Mouse (Mus musculus): ENCODE results near the gene Erf.

Erf gene

DNA sequence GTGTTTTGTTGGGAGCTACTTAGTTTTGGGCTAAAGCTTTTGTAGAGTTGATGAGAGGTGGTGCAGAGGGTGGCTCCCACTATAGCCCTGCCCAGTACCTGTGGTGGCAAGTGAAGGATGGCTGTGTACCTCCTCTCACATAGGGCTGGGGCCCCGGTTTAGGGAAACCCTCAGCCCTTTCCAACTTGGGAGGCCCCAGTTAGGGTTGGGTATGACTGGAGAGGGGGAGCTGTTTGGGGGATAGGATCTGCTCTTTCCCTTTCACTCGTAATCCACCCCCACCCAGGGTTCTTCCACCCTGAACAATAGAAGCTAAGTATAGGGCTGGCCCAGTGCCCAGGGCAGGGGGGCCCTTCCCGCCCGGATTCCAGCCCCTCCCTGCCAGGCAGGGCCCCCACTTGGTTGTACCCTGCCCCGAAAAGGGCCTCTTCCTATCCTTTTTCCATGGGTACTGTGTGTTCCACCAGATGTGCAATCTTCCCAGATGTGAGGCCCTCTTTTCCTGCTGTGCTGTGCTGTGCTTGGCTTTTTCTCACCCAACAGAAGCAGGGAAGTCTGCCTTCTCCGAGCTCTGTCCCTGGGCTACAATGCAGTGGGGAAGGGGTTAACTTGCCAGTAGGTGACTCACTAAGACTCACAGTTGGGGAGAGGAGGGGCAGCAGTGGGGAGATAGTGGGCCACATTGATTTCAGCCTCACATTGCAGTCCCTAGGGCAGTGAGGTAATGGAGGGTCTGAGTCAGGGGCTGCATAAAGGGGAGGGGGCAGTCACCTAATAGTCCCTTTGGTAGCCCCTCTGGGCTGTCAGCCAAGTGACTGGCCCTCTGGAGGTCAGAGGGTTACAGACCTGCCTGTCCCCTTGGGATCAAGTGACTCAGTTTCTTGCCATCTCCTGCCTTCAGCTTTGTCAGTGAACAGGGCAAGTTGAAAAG, 29.6 kb upstream of the Erf start:
- no peak for DNase-seq (ENCODE audit: low spot score)

DNA sequence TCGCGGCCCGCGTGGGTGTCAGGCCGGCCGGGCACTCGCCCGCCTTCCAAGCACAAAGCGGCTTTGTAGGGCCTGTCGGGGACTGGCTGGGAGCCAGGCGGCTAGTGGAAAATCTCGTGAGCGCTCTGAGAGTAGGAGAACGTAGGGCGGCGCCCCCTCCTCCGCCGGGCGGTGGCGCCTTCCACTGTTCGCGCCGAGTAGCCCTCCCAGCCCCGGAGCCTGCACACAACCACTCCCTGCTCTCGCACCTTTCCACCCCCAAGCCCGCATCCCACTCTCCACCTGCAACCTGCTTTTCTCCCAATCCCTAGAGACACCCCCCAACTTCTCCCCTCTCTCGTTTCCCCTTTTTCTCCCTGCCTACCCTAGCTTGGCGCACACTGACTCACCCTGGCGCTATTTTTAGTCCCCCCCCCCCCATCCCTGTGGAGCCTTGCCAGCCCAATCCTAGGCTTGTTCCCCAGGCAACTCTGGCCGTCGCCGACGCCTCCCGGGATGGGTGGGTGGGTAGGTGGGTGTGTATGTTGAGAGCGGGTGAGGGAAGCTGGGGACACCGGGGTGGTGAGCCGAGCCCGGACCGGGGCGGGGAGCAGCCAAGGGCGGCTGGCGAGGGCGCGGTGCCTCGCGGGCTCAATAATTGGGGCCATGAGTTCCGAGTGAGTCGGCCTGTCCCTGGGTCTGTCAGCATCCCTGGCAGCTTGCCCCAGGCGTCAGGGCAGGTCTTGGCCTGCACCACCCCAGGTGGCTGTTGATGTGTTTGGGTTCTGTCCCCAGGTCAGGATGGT, 28.7 kb upstream of the Erf start:
- DNase-seq (ENCODE audit: low spot score): peak; percentile 78

DNA sequence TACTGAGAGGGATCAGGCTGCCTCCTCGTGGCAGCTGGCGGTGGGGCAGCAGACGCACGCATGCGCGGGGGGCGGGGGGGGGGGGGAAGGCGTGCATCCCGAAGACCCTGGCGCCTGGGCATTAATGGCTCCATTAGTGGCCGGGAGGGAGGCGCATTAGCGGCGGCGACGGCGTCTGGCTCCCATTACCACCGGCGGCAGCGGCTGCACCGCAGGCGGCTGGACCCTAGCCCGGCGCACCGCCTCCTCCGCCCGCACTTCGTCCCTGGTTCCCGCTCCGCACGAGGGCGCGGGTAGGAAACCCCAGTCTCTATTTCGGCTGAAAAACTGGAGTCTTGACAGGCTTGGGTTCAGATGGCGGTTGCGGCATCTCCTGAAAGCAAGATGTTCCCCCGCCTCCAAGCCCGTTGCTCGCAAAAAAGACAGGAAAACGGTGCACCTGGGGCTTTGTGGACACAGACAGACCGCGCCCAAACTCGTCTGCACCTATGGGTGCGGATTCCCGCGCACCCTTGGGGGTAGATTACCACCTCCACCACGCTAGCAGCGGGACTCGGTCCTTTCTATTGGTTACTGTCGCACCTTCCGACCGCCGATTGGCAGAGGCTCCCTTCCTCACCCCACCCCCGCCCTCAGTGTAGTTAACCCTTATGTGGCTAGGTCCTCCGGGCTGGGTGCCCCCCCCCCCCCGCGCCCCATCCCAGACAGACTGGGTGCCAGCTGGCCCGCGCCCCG, 27.9 kb upstream of the Erf start:
- peak; percentile 85 for DNase-seq (ENCODE audit: low spot score)

DNA sequence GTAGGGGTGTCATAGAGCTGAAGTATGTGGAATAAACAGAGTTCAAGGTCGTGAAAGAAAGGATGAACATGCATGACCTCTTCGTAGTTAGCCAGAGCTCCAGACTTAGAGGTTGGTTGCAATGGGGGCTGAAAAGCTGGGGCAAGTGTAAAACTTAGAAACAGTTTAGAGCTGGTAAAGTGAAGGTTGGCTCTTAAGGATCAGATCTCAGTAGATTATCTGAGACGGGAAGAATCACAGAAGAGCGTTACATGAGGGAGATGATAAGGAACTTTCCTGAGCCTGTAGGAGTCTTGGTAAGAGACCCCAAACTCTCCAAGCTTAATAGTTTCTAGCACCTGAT, 27.4 kb upstream of the Erf start:
- DNase-seq (ENCODE audit: low spot score): no peak

DNA sequence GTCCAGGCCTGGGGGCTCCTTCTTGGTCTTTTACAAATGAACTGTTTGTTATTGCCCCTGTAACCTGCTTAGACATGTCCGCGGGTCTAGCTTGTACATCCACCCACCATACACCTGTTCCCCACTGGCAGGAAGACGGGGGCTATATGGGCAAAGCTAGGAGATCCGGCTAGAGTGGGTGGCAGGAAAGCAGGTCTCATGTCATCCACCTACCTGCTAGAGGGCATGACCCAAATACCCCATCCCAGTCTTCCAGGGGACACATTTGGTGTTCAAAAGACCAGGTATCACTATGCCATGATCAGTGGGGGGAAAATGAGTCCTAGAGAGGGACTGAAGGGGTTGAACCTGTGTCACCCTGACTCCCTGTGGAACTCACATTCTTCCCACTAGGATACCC, 26.8 kb upstream of the Erf start:
- no peak for DNase-seq (ENCODE audit: low spot score)

DNA sequence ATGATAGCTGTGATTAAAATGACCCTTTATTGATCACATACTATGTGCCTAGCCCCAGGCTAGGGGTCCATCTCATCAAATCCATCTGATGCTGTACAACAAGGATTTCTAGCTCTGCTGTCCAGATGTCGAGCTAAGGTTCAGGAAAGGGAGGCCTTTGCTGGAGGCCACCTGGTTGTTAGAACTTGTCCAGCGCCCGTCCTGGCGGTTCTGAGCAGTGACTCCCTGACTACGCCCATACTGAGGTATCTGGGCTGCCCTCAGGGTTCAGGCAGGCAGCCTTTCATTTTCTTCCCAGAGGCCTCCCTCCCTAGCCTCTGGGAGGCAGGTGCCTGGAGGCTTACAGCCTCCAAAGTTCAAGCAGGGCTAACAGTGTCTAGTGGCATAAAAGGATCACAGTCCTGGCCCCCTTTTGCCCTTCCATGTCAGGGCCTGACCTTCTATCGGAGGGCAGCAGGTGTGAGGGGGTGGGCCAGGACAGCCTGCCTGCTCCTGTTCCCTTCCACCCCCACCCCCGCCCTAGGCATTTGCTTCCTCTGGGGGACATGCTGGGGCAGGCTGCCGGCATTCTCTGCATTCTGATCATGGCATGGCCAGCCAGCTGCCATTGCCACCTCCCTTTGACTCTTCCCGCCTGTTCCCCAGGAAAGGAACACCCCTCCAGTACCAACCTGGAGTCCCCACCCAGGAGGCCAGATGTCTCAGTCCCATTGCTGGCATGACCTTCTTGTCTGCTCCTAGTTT, 25.2 kb upstream of the Erf start:
- no peak for DNase-seq (ENCODE audit: low spot score)

DNA sequence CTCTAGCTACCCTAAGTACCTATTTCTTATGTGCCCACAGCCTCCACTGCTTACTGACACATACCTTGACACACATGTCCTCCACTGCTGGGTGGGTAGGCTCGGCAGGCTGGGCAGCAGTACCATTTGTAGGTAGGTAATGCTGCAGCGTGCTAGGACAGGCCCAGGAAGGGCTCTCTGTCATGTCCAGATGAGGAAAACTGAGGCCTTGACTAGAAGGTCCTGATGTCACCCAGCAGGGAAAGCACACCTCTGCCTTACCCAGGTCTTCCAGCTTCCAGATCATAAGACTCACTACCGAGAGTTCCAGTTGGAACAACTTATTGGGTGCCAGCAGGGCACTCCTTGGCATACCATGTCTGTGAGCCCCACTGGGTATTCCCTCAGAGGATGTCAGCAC, 24.4 kb upstream of the Erf start:
- no peak for DNase-seq (ENCODE audit: low spot score)

DNA sequence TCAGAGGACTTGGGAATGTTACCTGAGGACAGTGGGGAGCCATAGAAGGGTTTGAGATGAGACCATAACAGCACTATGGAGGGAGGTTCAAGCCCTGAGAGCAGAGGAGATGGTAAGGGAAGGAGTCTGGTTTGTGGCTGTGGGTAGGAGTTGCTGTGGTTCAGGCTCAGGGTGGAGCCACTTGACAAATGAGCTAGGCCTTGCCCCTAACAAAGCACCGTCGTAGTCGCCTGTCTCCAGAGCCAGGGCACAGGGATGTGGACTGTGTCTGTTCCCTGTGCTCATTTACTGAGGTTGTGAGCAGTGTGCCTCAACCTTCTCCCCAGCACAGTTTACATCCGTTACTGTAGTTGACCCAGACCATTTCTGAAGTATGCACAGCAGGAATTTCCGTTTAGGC, 24.0 kb upstream of the Erf start:
- no peak for DNase-seq (ENCODE audit: low spot score)

DNA sequence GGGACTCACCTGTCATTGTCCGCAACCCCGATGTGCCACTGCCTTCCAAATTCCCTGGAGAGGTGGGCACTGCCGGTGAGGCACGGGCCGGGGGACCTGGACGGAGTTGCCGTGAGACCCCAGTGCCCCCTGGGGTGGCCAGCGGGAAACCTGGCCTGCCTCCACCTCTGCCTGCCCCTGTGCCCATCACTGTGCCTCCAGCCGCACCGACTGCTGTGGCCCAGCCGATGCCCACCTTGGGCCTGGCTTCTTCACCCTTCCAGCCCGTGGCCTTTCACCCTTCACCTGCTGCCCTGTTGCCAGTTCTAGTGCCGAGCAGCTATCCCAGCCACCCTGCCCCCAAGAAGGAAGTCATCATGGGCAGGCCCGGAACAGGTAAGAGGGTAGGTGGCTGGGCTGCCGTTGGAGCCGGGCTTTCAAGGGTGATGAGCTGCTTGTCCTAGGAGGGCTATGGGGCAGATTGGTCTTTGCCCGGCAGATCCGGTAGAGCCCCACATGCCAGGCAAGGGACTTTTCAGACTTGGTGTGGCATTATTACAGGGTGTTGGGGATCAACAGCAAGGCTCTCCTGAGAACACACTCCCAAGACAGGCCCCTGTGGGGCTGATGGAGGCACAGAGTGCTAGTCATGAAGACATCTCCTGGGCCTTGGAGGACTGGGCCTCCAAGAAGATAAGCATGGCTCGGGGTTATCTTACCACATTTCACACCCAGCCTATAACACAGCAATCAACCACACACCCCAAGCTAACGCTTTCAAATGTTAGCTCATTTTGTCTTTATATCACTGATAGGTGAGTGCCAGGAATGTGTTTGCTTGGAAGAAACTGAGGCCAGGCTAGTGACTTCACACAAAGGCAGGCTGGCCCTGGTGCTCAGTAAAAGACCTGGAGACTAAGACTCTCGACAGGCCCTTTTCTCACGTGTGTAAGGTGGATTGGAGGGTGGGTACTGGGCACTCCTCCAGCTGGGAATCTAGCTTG, 23.0 kb upstream of the Erf start:
- no peak for DNase-seq (ENCODE audit: low spot score)

DNA sequence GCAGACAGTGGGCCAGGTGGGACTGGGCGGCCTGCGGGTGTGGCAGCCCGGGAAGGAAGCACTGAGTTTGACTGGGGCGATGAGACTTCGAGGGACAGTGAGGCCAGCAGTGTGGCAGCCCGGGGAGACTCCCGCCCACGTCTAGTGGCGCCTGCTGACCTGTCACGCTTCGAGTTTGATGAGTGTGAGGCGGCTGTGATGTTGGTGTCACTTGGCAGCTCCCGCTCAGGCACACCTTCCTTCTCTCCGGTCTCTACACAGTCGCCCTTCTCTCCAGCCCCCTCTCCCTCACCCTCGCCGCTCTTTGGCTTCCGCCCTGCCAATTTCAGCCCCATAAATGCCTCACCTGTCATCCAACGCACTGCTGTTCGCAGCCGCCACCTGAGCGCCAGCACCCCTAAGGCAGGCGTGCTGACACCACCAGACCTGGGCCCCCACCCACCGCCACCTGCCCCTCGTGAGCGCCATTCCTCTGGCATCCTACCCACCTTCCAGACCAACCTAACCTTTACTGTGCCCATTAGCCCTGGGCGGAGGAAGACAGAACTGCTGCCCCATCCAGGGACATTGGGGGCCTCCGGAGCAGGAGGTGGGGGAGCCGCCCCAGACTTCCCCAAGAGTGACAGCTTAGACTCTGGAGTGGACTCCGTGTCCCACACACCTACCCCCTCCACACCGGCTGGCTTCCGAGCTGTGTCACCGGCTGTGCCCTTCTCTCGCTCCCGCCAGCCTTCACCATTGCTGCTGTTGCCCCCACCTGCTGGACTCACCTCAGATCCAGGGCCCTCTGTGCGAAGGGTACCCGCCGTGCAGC, 22.1 kb upstream of the Erf start:
- DNase-seq (ENCODE audit: low spot score): no peak

DNA sequence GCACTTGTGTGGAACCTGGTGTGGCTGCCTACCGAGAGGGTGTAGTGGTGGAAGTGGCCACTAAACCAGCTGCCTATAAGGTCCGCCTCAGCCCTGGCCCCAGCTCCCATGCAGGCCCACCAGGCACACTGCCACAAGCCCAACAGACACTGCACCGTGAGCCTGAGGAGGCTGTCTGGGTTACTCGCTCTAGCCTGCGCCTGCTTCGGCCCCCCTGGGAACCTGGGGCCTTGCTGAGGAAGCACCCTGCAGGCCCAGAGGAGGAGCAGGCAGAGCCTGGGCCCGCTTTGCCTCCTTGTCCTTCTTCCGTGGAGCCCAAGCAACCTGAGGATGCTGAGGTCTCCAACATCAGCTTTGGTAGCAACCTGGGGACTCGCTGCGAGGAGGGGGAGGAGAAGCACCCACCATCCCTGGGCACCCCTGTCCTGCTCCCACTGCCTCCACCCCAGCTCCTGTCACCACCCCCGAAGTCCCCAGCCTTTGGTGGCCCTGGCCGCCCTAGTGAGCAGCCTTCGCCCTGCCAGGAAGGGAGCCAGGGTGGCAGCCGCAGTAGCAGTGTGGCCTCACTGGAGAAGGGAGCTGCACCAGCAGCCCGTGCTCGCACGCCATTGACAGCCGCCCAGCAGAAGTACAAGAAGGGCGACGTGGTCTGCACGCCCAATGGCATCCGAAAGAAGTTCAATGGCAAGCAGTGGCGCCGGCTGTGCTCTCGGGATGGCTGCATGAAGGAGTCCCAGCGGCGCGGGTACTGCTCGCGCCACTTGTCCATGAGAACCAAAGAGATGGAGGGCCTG, 21.3 kb upstream of the Erf start:
- DNase-seq (ENCODE audit: low spot score): no peak

DNA sequence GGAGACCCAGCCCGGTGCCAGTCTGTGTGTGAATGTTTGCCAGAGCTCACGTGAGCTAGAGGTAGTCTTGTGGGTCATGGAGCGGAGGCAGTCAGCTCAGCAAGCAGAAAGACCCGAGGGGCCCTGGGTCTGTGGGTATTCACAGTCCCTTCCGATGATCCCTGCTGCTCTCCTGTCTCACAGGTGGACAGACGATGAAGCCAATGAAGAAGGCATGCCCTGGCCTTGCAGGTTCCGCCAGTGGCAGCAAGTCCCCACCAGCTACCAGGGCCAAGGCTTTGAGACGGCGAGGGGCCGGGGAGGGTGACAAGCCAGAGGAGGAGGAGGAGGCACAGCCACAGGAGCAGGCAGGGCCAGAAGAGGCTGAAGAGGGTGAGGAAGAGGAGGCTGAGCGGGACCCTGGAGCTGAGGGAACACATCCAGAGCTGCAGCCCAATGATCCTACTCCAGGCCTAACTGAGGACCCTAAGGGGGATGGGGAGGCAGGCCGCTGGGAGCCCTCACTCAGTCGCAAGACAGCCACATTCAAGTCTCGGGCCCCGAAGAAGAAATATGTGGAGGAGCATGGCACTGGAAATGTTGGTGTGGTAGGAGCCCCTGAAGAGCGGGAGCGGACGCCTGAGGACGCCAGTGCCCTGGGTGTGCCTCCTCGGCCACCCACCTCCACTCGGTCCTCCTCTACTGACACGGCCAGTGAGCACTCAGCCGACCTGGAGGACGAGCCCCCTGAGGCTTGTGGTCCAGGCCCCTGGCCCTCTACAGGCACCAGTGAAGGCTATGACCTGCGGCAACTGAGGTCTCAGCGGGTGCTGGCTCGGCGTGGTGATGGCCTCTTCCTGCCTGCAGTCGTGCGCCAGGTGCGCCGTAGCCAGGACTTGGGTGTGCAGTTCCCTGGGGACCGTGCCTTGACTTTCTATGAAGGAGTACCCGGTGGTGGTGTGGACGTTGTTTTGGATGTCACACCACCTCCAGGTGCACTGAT, 20.4 kb upstream of the Erf start:
- no peak for DNase-seq (ENCODE audit: low spot score)

DNA sequence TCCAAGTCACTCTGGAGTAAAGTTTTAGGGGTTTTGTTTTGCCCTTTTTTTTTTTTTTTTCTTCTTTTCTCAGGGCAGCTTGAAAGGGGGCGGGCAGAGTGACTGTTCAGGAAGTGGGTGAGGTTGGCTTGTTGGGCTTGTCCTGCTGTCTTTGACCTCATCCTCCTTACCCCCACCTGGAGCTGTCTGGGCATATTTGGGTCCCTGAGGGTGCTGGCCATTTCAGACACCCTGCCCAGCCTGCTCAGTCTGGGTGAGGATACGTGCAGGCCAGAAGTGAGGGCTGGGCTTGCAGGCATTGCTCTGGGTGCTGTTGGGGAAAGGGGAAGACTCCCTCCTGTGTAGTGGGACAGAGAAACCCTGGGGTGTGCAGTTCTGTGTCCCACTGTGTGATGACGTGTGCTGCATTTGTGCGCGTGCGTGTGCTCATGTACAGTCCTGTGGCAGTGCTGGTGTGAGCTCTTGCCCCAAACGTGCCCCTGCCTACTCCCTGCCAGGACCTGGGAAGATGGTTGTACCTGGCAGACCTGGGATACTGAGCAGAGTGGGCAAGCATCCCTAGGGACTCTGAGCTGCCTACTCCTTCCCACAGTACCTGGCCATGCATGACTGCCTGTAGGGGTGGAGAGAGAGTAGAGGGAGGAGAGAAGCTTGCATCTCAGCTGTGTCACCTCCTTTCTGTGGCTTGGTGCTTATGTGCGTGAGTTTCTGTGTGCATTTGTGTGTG, 19.1 kb upstream of the Erf start:
- no peak for DNase-seq (ENCODE audit: low spot score)

DNA sequence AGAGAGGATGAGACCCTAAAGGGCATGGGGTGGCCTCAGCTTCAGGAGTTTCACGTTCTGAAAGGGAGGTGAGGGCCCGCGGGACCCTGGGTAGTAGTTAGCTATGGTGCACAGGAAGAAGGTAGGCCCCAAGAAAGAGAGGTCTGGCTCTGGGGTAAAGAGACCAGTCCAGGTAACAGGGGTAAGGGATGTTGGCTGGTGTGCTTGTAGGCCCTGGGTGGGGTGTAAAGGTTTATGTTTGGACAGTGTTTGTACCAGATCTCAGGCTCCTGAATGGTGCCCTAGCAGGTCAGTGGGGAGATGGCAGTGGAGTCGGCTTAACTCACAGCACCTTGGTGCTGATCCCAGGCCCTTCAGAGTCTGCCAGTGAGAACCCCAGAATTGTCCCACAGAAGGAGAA, 18.5 kb upstream of the Erf start:
- DNase-seq (ENCODE audit: low spot score): no peak

DNA sequence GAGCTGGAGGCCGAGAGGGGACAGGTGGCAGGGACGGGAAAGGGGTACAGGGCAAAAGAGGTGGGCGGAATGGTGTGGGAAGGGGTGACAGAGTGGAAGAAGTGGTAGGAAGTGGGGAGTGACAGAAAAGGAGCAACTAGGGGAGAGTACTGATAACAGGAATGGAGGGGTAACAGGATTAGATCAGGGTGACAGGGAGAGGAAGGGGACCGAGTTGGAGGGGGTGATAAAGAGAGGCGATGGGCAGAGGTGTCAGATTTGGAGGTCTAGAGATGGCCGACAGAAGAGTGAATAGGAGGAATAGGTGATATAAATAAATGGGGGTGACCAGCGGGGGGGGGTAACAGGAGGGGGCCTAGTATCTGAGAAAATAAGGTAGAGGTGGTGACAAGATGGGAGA, 18.0 kb upstream of the Erf start:
- no peak for DNase-seq (ENCODE audit: low spot score)

DNA sequence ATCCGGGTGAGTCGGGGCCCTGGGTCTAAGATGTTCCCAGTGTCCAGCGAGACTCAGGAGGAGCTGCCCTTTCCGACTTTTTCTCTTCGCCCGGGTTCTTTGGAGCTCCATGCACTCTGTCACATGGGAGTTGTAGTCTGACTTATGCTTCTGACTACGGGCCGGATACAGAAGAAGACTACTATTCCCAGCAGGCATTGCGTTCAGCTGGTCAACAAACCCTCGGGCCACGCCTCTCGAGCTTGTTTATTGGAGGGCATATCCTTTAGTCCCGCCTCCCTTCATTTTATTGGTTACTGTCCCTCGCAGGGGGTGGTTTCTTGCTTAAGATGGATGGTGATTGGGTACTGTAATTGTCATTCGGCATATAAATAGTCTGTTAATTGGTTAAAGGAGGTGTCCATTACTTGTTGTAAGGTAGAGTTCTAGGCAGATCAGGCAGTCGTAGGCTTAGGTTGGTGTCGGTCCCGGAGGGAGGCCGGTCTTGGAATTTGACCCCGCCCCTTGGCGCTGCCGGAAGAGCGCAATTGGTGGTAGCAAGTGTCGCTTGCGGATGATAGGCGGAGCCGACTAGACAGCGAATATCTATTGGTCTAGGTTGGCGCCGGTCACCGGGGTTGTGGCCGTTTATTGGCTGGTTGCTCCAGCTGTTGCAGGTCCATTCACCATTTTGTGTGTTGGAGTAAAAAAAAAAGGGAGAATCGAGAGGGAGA, 17.3 kb upstream of the Erf start:
- DNase-seq (ENCODE audit: low spot score): peak; percentile 97

All from spleen, adult 12 weeks (tissue).